Mouse (Mus musculus): ENCODE data around the gene Gm20696. TPM values are rescaled to one million over a fixed set of nuclear protein-coding genes. Genes with fewer than 3 reads are reported as not detected.
A peak's percentile ranks its signal among the peaks of the same experiment; 100 is the strongest.

Gm20696 gene
- 1.4 and 3.0 TPM in 2 replicates for polyA plus RNA-seq (2016; fragmentation: Nextera tagmentation; extraction: Ambion mirVana)

DNA sequence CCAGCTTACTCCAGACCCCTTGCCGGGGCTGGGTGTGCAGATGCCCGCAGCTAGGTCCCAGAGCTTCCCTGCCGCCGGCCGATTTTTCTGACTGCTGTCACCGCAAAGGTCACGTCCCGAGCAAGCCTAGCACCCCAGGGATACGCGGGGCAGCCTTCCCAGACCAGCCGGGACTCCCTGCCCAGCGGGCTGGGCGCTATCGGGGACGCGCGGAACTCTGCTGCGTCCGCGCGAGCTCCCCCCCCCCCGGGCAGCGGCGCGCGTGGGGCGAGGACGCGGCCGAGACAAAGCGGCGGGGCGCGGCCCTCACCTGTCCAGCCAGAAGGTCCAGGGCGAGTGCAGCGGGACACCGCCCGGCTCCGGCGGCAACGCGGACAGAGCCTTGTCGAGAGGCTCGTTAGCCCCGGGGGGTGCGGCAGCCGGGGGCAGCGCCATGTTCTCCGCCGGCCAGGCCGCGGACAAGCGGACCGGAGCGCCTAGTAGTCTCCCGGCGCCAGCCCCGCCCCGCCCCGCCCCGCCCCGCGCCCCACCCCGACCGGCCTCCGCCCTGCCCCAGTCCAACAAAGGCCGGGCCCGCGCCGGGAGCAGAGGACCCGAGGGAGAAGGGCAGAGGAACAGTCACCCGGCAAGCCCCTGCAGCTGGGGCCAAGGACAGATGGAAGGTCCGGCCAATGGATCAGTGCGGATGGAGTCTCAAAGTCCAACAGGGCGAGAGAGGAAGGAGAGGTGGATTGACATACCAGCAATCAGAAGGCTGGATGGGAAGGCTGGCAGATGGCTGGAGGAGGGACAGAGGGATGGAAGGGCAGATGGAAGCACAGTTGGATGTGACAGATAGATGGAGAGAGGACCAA lies at the start of gene Gm20696, which contains the start of gene Eif4e3:
Gene Gm20696 (minus strand): TSS at position 480 of the 854 bp plus-strand sequence.
Gene Eif4e3 (minus strand): TSS at position 454 of the 854 bp plus-strand sequence.
- H3K9ac ChIP-seq: peak within 1 kb of the TSS; percentile 57
- peak; percentile 53; the same call in 1 of the 2 replicates for ATAC-seq
- no peaks in the 10 kb centered on the region for H3K9me3 ChIP-seq (replicated peaks)
- H3K27ac ChIP-seq: no peak within 1 kb of the TSS
- H3K27me3 ChIP-seq (replicated peaks): peaks cover 68% of the 10 kb centered on the region
- WGBS (ENCODE audit: insufficient replicate concordance): 1% methylated on average over 74 of the region's 75 CpGs
- H3K4me1 ChIP-seq: peaks cover 19% of the 10 kb centered on the region; the same call in 1 of the 2 replicates
- H3K36me3 ChIP-seq: no peaks in the 10 kb centered on the region
- H3K4me2 ChIP-seq: peak within 1 kb of the TSS; percentile 80
- peak within 1 kb of the TSS; percentile 63 for H3K4me3 ChIP-seq

DNA sequence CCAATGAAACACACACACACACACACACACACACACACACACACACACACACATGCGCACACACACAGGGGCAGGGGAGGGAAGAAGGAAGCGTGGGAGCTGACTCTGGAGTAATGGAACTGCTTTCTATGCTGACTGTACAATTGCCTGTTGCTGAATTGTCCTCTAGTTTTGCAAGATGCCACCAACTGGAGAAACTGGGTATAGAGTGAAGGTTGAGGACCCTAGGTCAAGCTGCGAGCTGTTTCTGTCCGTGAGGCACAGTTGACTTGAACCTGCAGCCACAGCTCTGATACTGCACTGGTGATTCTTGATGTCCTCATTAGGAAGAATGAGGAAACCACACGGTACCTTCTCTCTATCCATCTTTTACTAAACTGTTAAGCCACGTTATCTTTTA lies 49.3 kb upstream of the Gm20696 start:
- no peak for ATAC-seq
- 44% methylated on average over 5 of the region's 6 CpGs for WGBS (ENCODE audit: insufficient replicate concordance)
- no peak overlapping the region for H3K4me3 ChIP-seq

DNA sequence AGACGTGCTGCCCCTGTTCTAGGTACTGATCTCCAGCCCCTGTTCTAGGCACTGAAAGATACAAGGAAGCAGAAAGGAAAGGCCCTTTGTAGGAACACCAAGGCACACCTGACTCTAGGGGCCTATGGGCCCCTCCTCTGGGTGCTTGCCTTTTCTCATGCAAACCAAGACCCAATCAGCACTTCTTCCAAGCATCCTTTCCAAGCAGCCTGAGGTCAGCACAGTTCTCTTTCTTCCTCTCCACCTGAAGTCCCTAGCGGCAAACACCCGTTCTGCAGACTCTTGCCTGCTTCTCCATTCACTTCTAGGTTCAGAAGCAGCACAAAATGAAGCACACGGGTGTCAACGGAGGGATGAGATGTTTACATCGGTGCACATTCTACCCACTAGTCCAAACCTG lies 48.6 kb upstream of the Gm20696 start:
- 44% methylated on average over 6 of the region's 6 CpGs for WGBS (ENCODE audit: insufficient replicate concordance)
- Histone ChIP-seq H3K27ac (no peak overlapping the region), H3K4me2 (no peak overlapping the region), H3K9me3 (replicated peaks) (no peaks in the 10 kb centered on the region), H3K36me3 (no peaks in the 10 kb centered on the region), H3K4me3 (no peak overlapping the region), H3K9ac (no peak overlapping the region), H3K27me3 (replicated peaks) (peaks cover 10% of the 10 kb centered on the region; the same call in 1 of the 2 replicates), H3K4me1 (no peaks in the 10 kb centered on the region)
- no peak for ATAC-seq

More for the DNA sequence above, 49.3 kb upstream of the Gm20696 start:
- no peak overlapping the region for H3K9ac ChIP-seq
- H3K4me2 ChIP-seq: no peak overlapping the region
- H3K27ac ChIP-seq: no peak overlapping the region
- no peaks in the 10 kb centered on the region for H3K36me3 ChIP-seq
- peaks cover 10% of the 10 kb centered on the region; the same call in 1 of the 2 replicates for H3K27me3 ChIP-seq (replicated peaks)
- H3K4me1 ChIP-seq: no peaks in the 10 kb centered on the region
- H3K9me3 ChIP-seq (replicated peaks): no peaks in the 10 kb centered on the region

DNA sequence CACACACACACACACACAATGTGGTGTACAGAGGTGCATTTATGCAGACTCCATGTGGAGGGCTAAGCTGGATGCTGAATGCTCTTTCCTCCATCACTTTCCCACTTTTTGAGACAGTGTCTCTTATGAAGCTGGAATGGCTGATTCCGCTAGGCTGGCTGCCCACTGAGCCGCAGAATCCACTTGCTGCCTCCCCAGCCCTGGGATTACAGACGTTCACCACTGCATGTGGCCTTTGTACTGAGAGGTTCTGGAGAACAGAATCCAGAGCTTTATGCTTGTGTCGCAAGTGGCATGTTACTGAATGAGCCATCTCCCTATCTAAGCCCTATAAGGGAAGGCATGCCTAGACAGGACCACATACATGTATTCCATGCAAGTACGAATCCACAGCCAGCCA lies 46.7 kb upstream of the Gm20696 start:
- H3K9ac ChIP-seq: no peak overlapping the region
- ATAC-seq: no peak
- no peaks in the 10 kb centered on the region for H3K4me1 ChIP-seq
- no peak overlapping the region for H3K27ac ChIP-seq
- 72% methylated on average over 5 of the region's 5 CpGs for WGBS (ENCODE audit: insufficient replicate concordance)
- peaks cover 10% of the 10 kb centered on the region; the same call in 1 of the 2 replicates for H3K27me3 ChIP-seq (replicated peaks)
- no peaks in the 10 kb centered on the region for H3K36me3 ChIP-seq
- no peak overlapping the region for H3K4me3 ChIP-seq
- no peak overlapping the region for H3K4me2 ChIP-seq
- no peaks in the 10 kb centered on the region for H3K9me3 ChIP-seq (replicated peaks)

DNA sequence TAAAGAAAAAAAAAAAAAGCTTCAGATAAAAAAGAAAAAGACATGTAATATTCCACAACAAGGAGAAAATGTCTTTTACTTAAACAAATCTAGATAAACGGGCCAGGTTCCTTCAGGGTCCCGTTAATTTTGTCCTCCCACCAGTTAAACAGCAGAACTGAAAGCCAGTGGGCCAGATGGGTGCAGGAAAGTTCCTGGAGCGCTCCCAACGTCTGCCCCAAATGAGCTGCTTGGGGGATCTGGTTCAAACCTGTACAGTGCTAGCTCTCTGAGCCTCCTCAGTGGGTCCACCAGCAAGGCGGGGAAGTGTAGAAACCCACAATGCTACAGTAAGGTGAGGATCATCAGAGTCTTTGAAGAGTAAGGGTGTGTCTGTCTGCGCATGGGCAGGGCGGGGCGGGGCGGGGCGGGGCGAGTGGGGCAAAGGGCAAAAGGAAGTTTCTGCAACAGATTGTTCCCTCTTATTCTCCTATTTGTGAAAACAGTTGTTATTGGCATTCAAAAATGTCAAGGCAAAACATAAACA lies 45.0 kb upstream of the Gm20696 start:
- Histone ChIP-seq H3K4me1 (no peaks in the 10 kb centered on the region), H3K9me3 (replicated peaks) (no peaks in the 10 kb centered on the region), H3K27ac (no peak overlapping the region), H3K27me3 (replicated peaks) (peaks cover 14% of the 10 kb centered on the region; the same call in 1 of the 2 replicates), H3K9ac (no peak overlapping the region), H3K4me2 (no peak overlapping the region), H3K4me3 (no peak overlapping the region), H3K36me3 (no peaks in the 10 kb centered on the region)
- WGBS (ENCODE audit: insufficient replicate concordance): 52% methylated on average over 11 of the region's 11 CpGs
- ATAC-seq: no peak

DNA sequence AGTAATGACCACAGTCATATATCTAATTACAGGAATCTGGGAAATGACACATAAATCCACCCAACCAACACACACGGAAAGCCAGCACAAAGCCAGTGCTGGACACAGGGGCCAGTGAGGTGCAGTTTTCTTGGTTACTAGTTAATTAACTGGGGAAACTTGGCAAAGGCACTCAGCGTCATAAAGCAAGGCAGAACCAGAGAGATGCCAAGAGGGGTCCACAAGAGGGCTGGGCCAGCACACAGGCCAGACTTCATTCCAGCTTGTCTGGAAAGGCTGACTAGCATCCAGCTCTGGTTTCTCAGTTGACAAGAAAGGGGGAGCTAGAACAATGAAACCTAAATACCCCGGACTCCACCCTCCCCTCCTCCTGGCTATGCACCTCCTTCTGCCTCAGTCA lies 33.9 kb upstream of the Gm20696 start:
- H3K27ac ChIP-seq: no peak overlapping the region
- H3K27me3 ChIP-seq (replicated peaks): peaks cover 32% of the 10 kb centered on the region
- no peaks in the 10 kb centered on the region for H3K36me3 ChIP-seq
- no peaks in the 10 kb centered on the region for H3K4me1 ChIP-seq
- H3K4me2 ChIP-seq: no peak overlapping the region
- no peaks in the 10 kb centered on the region for H3K9me3 ChIP-seq (replicated peaks)
- ATAC-seq: no peak
- H3K9ac ChIP-seq: no peak overlapping the region
- WGBS (ENCODE audit: insufficient replicate concordance): 54% methylated on average over 3 of the region's 3 CpGs
- H3K4me3 ChIP-seq: no peak overlapping the region

DNA sequence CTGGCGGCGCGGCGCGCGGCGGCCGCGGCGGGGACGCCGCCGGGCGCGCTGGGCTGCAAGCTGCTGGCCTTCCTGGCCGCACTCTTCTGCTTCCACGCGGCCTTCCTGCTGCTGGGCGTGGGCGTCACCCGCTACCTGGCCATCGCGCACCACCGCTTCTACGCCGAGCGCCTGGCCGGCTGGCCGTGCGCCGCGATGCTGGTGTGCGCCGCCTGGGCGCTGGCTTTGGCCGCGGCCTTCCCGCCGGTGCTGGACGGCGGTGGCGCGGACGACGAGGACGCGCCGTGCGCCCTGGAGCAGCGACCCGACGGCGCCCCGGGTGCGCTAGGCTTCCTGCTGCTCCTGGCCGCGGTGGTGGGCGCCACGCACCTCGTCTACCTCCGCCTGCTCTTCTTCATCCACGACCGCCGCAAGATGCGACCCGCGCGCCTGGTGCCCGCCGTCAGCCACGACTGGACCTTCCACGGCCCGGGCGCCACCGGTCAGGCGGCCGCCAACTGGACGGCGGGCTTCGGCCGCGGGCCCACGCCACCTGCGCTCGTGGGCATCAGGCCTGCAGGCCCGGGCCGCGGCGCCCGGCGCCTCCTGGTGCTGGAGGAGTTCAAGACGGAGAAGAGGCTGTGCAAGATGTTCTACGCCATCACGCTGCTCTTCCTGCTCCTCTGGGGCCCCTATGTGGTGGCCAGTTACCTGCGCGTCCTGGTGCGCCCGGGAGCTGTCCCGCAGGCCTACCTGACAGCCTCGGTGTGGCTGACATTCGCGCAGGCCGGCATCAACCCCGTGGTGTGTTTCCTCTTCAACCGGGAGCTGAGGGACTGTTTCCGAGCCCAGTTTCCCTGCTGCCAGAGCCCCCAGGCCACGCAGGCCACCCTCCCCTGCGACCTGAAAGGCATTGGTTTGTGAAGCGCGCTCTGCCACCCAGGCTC lies 26.6 kb upstream of the Gm20696 start:
- H3K9me3 ChIP-seq (replicated peaks): no peaks in the 10 kb centered on the region
- peaks cover 97% of the 10 kb centered on the region for H3K27me3 ChIP-seq (replicated peaks)
- H3K4me2 ChIP-seq: peak overlapping the region; percentile 70
- 0 out of 2 replicates have a peak, but pooled peaks cover 3% of the 10 kb centered on the region for H3K4me1 ChIP-seq
- H3K27ac ChIP-seq: no peak overlapping the region
- H3K36me3 ChIP-seq: no peaks in the 10 kb centered on the region
- peak overlapping the region; percentile 55 for H3K4me3 ChIP-seq
- 2% methylated on average over 109 of the region's 110 CpGs for WGBS (ENCODE audit: insufficient replicate concordance)
- H3K9ac ChIP-seq: no peak overlapping the region
- no peak for ATAC-seq

DNA sequence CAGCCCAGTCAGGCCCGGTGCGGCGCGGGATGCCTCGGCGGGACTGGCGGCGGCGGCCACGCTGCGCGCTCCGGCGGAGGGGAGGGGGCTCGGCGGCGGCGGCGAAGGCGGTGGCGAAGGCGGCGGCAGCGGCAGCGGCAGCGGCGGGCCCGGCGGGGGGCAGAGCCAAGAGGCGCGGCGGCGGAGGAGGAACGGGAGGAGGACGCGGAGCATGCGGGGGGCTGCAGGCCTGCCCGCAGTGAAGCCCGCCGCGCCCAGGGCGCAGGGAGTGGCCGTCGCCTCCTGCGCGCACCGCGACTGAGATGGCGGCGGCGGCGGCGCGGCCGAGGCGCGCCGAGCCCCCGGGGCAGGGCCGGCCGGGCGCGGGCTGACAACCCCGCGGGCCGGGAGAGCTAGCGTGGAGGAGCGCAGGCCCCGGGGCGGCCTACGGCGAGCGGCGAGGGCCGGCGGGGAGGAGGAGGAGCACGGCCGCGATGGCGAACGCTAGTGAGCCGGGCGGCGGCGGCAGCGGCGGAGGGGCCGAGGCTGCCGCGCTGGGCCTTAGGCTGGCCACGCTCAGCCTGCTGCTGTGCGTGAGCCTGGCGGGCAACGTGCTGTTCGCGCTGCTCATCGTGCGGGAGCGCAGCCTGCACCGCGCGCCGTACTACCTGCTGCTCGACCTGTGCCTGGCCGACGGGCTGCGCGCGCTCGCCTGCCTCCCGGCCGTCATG lies 25.8 kb upstream of the Gm20696 start, which contains the start of gene Gpr27:
Gene Gpr27 (plus strand): TSS at position 474 of the 710 bp plus-strand sequence.
- no peak within 1 kb of the TSS for H3K27ac ChIP-seq
- peak within 1 kb of the TSS; percentile 70 for H3K4me2 ChIP-seq
- 0 out of 2 replicates have a peak, but pooled peaks cover 3% of the 10 kb centered on the region for H3K4me1 ChIP-seq
- no peak for ATAC-seq
- H3K9ac ChIP-seq: no peak within 1 kb of the TSS
- peak within 1 kb of the TSS; percentile 55 for H3K4me3 ChIP-seq
- WGBS (ENCODE audit: insufficient replicate concordance): under 1% methylated on average over 87 of the region's 112 CpGs
- H3K36me3 ChIP-seq: no peaks in the 10 kb centered on the region
- H3K9me3 ChIP-seq (replicated peaks): no peaks in the 10 kb centered on the region
- H3K27me3 ChIP-seq (replicated peaks): peaks cover 90% of the 10 kb centered on the region

DNA sequence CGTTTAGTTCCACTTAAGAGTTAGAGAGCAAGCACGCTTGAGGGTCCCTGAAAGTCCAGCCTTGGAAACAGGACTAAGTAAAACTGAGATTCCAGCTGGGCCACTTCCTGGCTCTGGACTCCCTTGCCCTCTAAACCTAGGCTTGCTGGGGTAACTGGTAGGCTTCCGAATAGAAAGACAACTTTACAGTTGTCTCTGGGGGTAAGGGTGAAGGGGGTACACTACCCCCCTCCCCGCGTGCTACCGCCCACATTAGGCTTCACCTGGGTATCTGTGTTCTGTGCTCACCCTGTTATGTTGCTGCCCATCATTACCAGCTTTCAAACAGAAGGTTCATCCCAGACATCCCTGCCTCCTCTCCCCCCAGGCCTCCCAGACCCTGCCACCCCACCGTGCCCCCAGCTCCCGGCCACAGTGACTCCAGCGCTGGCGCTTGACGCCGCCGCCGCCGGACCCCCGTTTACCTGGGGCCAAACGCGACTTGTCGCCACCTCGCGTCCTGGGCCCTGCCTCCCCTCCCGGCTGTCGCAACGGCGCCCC lies 25.1 kb upstream of the Gm20696 start:
- no peak overlapping the region for H3K9ac ChIP-seq
- peak overlapping the region; percentile 55 for H3K4me3 ChIP-seq
- no peak for ATAC-seq

DNA sequence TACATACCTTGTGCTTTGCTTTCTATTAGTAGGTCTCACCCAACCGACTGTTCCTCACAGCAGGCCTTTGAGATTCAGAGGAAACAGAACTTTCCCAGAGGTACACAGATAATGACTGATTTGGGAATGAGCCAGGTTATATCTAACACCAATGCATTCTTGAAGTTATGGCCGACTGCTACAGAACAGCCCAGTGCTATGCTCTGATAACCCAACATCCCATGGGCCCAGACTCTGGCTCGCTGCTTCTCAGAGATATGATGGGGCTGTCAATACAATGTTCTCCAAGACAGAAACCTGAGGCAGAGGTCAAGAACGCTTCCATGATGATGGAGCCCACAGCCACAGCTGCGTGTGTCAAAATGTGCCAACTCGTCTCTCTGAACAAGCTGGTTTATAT lies 21.9 kb upstream of the Gm20696 start:
- Histone ChIP-seq H3K27ac (no peak overlapping the region), H3K4me3 (no peak overlapping the region), H3K36me3 (no peaks in the 10 kb centered on the region), H3K4me1 (0 out of 2 replicates have a peak, but pooled peaks cover 3% of the 10 kb centered on the region), H3K9me3 (replicated peaks) (no peaks in the 10 kb centered on the region), H3K27me3 (replicated peaks) (peaks cover 58% of the 10 kb centered on the region), H3K9ac (no peak overlapping the region), H3K4me2 (no peak overlapping the region)
- WGBS (ENCODE audit: insufficient replicate concordance): 62% methylated on average over 6 of the region's 6 CpGs
- ATAC-seq: no peak

More for the DNA sequence above, 25.1 kb upstream of the Gm20696 start:
- 8% methylated on average over 25 of the region's 25 CpGs for WGBS (ENCODE audit: insufficient replicate concordance)
- Histone ChIP-seq H3K4me1 (0 out of 2 replicates have a peak, but pooled peaks cover 3% of the 10 kb centered on the region), H3K4me2 (peak overlapping the region; percentile 70), H3K27ac (no peak overlapping the region), H3K27me3 (replicated peaks) (peaks cover 90% of the 10 kb centered on the region), H3K36me3 (no peaks in the 10 kb centered on the region), H3K9me3 (replicated peaks) (no peaks in the 10 kb centered on the region)

DNA sequence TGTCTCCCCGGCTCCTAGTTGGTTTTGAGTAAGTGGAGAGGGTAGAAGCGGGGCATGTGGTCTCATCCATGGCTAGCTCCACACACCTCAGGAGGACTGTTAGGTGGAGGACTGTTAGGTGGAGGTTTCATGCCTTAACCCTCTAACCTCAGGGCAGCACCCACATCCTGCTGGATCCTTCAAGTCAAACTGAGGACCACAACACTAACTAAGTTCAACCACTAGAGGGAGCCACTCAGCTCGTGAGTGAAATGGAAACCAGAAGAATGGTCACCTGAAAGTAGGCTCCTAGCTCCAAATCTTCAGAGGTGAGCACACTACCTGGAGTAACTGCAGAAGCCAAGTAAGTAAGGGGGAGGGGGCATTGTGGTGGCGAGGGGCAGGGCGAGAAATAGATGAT lies 18.3 kb upstream of the Gm20696 start:
- H3K27ac ChIP-seq: no peak overlapping the region
- no peaks in the 10 kb centered on the region for H3K9me3 ChIP-seq (replicated peaks)
- H3K4me3 ChIP-seq: no peak overlapping the region
- no peak overlapping the region for H3K9ac ChIP-seq
- H3K27me3 ChIP-seq (replicated peaks): peaks cover 21% of the 10 kb centered on the region
- ATAC-seq: no peak
- 42% methylated on average over 5 of the region's 5 CpGs for WGBS (ENCODE audit: insufficient replicate concordance)
- H3K36me3 ChIP-seq: no peaks in the 10 kb centered on the region
- H3K4me2 ChIP-seq: no peak overlapping the region
- H3K4me1 ChIP-seq: no peaks in the 10 kb centered on the region

Data from liver, embryonic 12.5 days (tissue).